Mouse (Mus musculus) heart, adult 2 months (tissue): ENCODE results near the gene Pid1. TPM values are rescaled to one million over a fixed set of nuclear protein-coding genes. Genes with fewer than 3 reads are reported as not detected.

Experiments
- DNase-seq, 2 experiments: peaks; one replicate each; pipeline ENCODE4 v3.0.0; 2021
- H3K27ac ChIP-seq: fragments of 200-600 bp; 2 replicates; pipeline ENCODE4 v1.8.1; 2022
- H3K27me3 ChIP-seq: fragments of 200-500 bp; 2 replicates; pipeline ENCODE4 v1.6.1; 2012; ENCODE audit warnings: mild to moderate bottlenecking, low read length, inconsistent platforms, mixed read lengths; ENCODE audit not compliant: control insufficient read depth, insufficient read depth
- H3K36me3 ChIP-seq: fragments of 200-500 bp; 2 replicates; pipeline ENCODE4 v1.6.1; 2012; ENCODE audit warnings: low read length, inconsistent platforms; ENCODE audit not compliant: control insufficient read depth, insufficient read depth
- H3K4me1 ChIP-seq: fragments of 200-500 bp; 2 replicates; pipeline ENCODE4 v1.6.1; 2011; ENCODE audit warnings: low read length; ENCODE audit not compliant: control insufficient read depth, insufficient read depth
- H3K4me3 ChIP-seq: fragments of 200-600 bp; 2 replicates; pipeline ENCODE4 v1.8.1; 2022
- H3K79me2 ChIP-seq: fragments of 200-500 bp; replicated peaks from 2 replicates; pipeline ENCODE4 v1.6.1; 2012; ENCODE audit warnings: mild to moderate bottlenecking, inconsistent platforms, low read length, moderate library complexity, mixed read lengths; ENCODE audit not compliant: control insufficient read depth, insufficient read depth
- H3K9ac ChIP-seq: fragments of 200-500 bp; 2 replicates; pipeline ENCODE4 v1.6.1; 2012; ENCODE audit warnings: low read depth, mild to moderate bottlenecking, control low read depth, inconsistent platforms, low read length, mixed read lengths
- CTCF ChIP-seq: fragments of 200-600 bp; IDR thresholded peaks from 2 replicates; pipeline ENCODE4 v1.8.1; 2022; ENCODE audit warnings: antibody characterized with exemption, mild to moderate bottlenecking, moderate library complexity
- EP300 ChIP-seq: fragments of 200-500 bp; IDR thresholded peaks from 2 replicates; pipeline ENCODE4 v1.6.1; 2011; ENCODE audit warnings: low read depth, low read length, control low read depth; ENCODE audit not compliant: insufficient read depth
- POLR2A ChIP-seq: fragments of 200-500 bp; IDR thresholded peaks from 2 replicates; pipeline ENCODE4 v1.6.1; 2011; ENCODE audit warnings: mild to moderate bottlenecking, low read depth, low read length, control low read depth; ENCODE audit not compliant: insufficient read depth
- WGBS: fragments of 180-500 bp; shearing (Covaris S2); methylation state at CpG from one replicate; pipeline ENCODE4 v1.1.7; 2018; 5-methylcytosine and 5-hydroxymethylcytosine counted together
- intact Hi-C: fragments of 180-260 bp; cut with DNase I; formaldehyde crosslinking; loops from one replicate; pipeline ENCODE4 v1.15.1; 2025
- polyA plus RNA-seq: library from polyadenylated mRNA; depleted of rRNA; stranded (reverse); fragments of >200 nt; gene quantifications from 2 replicates; pipeline ENCODE4 v1.2.3, GENCODE M21; 2012
- total RNA-seq, 2 experiments: library from RNA; stranded (reverse); gene quantifications; 2 replicates each; pipeline ENCODE4 v1.2.3; 2021

Pid1 gene
- total and polyA plus RNA-seq, 3 experiments, result 8.9 to 9.4 (median 9.1) TPM

DNA sequence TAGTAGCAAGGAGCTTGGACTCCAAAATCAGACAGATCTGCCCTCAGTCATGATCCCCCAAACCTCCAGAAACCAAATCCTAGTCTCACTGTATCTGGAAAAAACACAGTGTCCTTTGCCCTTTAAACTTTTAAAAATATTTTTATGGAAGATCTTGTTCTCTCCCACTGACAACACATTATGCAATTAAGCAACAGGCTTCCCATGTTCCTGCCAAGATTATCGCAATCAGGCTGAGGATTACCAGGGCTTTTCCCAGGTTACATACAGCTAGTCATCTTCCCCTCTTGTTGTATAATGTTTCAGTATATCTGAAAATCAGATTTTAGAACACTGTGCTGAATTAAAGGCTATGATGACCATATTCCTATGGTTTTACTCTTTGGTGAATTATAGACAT is 64.3 kb downstream of the Pid1 start:
- Histone ChIP-seq H3K9ac (no peak overlapping the region), H3K27me3 (no peaks in the 10 kb centered on the region), H3K27ac (no peak overlapping the region), H3K79me2 (no peaks in the 10 kb centered on the region), H3K4me1 (no peaks in the 10 kb centered on the region), H3K4me3 (no peak overlapping the region), H3K36me3 (no peaks in the 10 kb centered on the region)
- 74% methylated on average over 1 of the region's 1 CpGs for WGBS
- intact Hi-C loops, result no loop called here
- no peak for DNase-seq
- TF ChIP-seq CTCF (no peak), EP300 (no peak)

GRCm38 (mm10) chr1:84286682-84287111 is 77.3 kb downstream of the Pid1 start:
- Histone ChIP-seq H3K36me3 (no peaks in the 10 kb centered on the region), H3K9ac (no peak overlapping the region), H3K79me2 (no peaks in the 10 kb centered on the region), H3K27me3 (no peaks in the 10 kb centered on the region), H3K4me3 (no peak overlapping the region), H3K4me1 (no peaks in the 10 kb centered on the region), H3K27ac (no peak overlapping the region)
- peak; percentile 91 for TF ChIP-seq CTCF
- TF ChIP-seq EP300, result no peak
- peak; percentile 47 to 51 for DNase-seq
- 19% methylated on average over 6 of the region's 6 CpGs for WGBS
- intact Hi-C loops, result loop anchor here (1.0 to 10.0 kb wide), 3 partner anchors 152 to 540 kb away; no protein-coding TSS in a partner anchor

DNA sequence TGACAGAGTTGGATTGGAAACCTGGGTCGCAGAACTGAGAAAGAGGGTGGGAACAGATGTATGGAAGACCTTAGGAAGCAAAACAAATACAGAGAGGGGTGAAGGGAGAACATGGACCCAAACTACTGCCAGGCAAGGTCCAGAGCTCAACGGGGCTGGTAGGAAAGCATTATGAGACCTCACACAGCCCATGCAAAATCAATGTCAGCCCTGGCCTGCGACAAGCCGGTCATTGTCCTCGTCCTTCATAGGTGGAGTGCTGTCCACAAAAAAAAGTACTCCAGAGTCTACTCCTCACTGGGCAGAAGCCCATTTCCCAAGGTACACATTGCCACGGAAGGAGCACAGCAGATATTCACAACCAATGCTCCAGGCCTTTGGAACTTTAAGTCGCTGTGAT is 78.4 kb downstream of the Pid1 start:
- no peaks in the 10 kb centered on the region for H3K27me3 ChIP-seq
- H3K79me2 ChIP-seq, result no peaks in the 10 kb centered on the region
- H3K4me1 ChIP-seq, result no peaks in the 10 kb centered on the region
- 81% methylated on average over 7 of the region's 7 CpGs for WGBS
- H3K9ac ChIP-seq, result no peak overlapping the region
- no peak for DNase-seq
- H3K36me3 ChIP-seq, result no peaks in the 10 kb centered on the region
- no peak for TF ChIP-seq CTCF
- TF ChIP-seq POLR2A, result no peak
- no peak for TF ChIP-seq EP300
- no peak overlapping the region for H3K27ac ChIP-seq
- intact Hi-C loops, result loop anchor here (1.0 to 10.0 kb wide), 3 partner anchors 151 to 539 kb away; no protein-coding TSS in a partner anchor
- no peak overlapping the region for H3K4me3 ChIP-seq

DNA sequence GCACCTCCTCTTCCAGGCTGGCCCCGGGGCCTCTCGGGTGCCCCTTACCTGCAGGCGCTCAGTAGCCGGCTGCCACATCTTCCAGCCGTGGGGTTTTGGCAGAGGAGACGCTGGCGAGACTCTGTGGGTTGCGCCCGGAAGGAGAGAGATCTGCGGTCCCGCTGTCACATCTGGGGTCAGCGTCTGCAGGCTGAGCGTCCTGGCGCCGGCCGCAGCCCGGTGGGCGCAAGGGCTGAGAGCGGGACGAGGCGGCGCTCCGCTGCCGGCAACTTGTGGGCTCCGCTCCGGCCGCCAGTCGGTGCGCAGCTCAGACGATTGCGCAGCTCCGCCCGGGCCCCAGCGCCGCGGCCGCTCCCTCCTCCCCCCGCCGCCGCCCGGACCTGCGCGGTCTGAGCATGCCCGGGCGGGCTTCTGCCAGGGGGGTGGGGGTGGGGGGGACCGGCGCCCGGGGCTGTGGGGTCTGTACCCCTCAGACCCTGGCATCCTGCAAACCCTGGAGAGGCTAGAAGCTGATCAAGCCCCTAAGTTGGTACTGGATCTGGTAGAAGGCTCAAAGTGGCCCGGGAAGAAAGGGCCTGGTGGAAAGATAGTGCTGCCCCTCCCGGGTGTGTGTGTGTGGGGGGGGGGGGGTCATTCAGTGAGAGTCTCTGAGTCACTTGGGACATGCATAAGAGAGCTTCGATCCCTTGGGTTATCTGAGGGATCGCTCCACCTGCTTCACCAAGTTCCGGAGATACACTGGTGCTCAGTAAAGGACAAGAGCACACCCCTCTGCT is 79.5 kb downstream of the Pid1 start:
- no peaks in the 10 kb centered on the region for H3K79me2 ChIP-seq
- intact Hi-C loops, result loop anchor here (10.0 kb wide), 2 partner anchors 150 to 300 kb away; no protein-coding TSS in a partner anchor
- DNase-seq, result peak; percentile 79 to 80
- no peaks in the 10 kb centered on the region; the same call in 1 of the 2 replicates for H3K4me1 ChIP-seq
- H3K27me3 ChIP-seq, result no peaks in the 10 kb centered on the region
- peak overlapping the region; percentile 73 for H3K27ac ChIP-seq
- 4% methylated on average over 42 of the region's 53 CpGs for WGBS
- no peaks in the 10 kb centered on the region for H3K36me3 ChIP-seq
- 0 out of 2 replicates have a peak, but pooled peaks have one; percentile 38 for TF ChIP-seq POLR2A
- TF ChIP-seq CTCF, result peak; percentile 44
- no peak for TF ChIP-seq EP300
- H3K9ac ChIP-seq, result peak overlapping the region; percentile 82
- peak overlapping the region; percentile 55 for H3K4me3 ChIP-seq

GRCm38 (mm10) chr1:84283119-84283518 is 80.9 kb downstream of the Pid1 start:
- peak; percentile 41 to 43 for DNase-seq

DNA sequence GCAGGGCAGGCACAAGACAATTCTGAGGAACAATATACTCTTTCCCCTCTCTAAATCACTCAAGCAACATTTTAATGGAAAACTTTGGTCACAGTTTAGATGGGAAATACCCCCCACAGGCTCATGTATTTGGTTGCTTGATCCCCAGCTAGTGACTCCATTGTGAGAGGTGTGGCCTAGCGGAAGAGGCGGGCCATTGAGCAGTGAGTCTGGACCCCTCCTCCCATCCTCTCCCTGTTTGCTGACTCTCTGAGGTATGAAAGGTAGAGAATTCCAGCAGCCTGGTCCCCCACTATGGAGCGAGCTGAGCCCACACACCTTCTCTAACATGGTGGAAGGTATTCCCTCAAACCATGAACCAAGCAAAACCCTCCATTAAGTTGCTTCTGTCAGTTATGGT is 83.8 kb downstream of the Pid1 start:
- 92% methylated on average over 3 of the region's 3 CpGs for WGBS
- no peak for DNase-seq
- Histone ChIP-seq H3K79me2 (no peaks in the 10 kb centered on the region), H3K9ac (no peak overlapping the region), H3K27me3 (no peaks in the 10 kb centered on the region), H3K4me1 (no peaks in the 10 kb centered on the region; the same call in 1 of the 2 replicates), H3K4me3 (no peak overlapping the region), H3K36me3 (no peaks in the 10 kb centered on the region), H3K27ac (no peak overlapping the region)
- intact Hi-C loops, result loop anchor here (10.0 kb wide), 2 partner anchors 145 to 305 kb away; no protein-coding TSS in a partner anchor
- TF ChIP-seq POLR2A (no peak), CTCF (no peak), EP300 (no peak)

More at GRCm38 (mm10) chr1:84283119-84283518, 80.9 kb downstream of the Pid1 start:
- H3K27ac ChIP-seq, result peak overlapping the region; percentile 73
- no peaks in the 10 kb centered on the region; the same call in 1 of the 2 replicates for H3K4me1 ChIP-seq
- 4% methylated on average over 2 of the region's 2 CpGs for WGBS
- intact Hi-C loops, result loop anchor here (10.0 kb wide), 2 partner anchors 148 to 302 kb away; no protein-coding TSS in a partner anchor
- H3K79me2 ChIP-seq, result no peaks in the 10 kb centered on the region
- H3K4me3 ChIP-seq, result peak overlapping the region; percentile 55
- peak; percentile 54 for TF ChIP-seq CTCF
- no peak for TF ChIP-seq POLR2A
- peak overlapping the region; percentile 50; the same call in 1 of the 2 replicates for H3K9ac ChIP-seq
- no peaks in the 10 kb centered on the region for H3K36me3 ChIP-seq
- no peaks in the 10 kb centered on the region for H3K27me3 ChIP-seq
